Mouse (Mus musculus): ENCODE results near the gene Mat2a. TPM values are rescaled to one million over a fixed set of nuclear protein-coding genes. Genes with fewer than 3 reads are reported as not detected.
"Not testable (repeated sequence)": the region's sequence is repeated elsewhere in the genome, so short reads cannot be mapped to it uniquely, and the experiment has no call there.

Gene Mat2a
- polyA plus RNA-seq, 1 experiment from 2014 or later: 408 TPM

DNA sequence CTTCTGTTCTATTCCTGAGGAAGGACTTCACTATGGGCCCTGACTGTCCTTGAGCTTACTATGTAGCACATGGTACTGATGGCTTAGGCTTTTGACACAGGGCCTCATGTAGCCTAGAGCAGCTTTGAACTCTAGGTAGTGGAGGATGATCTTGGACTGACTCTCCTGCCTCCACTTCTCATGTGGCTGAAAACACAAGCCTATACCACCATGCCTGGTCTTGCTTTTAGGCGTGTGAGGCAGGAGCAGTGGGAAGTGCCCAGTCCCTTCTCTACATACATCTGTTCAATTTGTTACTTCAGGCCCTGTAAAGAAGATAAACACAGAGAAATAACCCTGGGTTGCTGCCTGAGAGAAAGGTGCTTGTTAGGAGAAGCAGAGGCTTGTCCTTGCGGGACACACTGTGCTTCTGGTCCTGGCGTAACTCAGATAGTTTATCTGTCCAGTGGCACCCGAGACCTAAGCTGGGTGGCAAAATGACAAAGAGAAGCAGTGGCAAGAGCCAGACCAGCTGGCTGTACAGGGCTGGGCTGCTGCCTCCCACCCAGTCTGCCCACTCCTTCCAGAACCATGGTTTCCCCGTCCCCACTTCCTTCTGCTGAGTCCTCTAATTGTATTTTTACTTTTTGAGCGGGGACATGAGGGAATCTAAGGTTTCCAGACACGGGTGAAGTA is 14.9 kb upstream of the Mat2a start:
- WGBS: 69% methylated on average over 7 of the region's 7 CpGs
- H3K4me3 ChIP-seq (replicated peaks): no peak overlapping the region
- peaks cover 13% of the 10 kb centered on the region; the same call in 1 of the 2 replicates for H3K4me1 ChIP-seq (replicated peaks)
- no peaks in the 10 kb centered on the region for H3K9me3 ChIP-seq
- H3K27me3 ChIP-seq: no peaks in the 10 kb centered on the region
- no peak for ATAC-seq (ENCODE audit: insufficient number of reproducible peaks, insufficient read depth, low FRiP score, low TSS enrichment, low read depth)
- H3K36me3 ChIP-seq: no peaks in the 10 kb centered on the region
- peak overlapping the region; percentile 56; the same call in 1 of the 2 replicates for H3K27ac ChIP-seq
- H3K4me2 ChIP-seq: no peak overlapping the region
- H3K9ac ChIP-seq (replicated peaks): no peak overlapping the region

DNA sequence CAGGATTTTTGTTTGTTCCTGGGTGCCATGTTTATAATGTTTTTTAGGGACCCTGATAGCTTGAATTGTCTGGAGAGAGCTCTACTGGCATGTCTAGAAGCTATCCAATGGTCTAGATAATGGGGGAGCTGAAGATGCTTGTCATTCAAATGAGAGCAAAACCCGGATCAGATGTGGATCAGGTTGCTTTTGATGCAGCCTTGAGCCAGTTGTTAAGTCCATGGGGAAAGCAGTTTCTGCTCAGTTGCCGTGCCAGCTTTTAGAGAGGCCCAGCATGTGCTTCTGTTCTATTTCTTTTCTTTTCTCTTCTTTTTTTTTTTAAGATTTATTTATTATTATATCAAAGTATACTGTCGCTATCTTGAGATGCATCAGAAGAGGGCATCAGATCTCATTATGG is 14.2 kb upstream of the Mat2a start:
- Histone ChIP-seq H3K36me3 (no peaks in the 10 kb centered on the region), H3K27me3 (no peaks in the 10 kb centered on the region), H3K9ac (replicated peaks) (no peak overlapping the region), H3K4me2 (no peak overlapping the region), H3K27ac (no peak overlapping the region), H3K9me3 (no peaks in the 10 kb centered on the region), H3K4me1 (replicated peaks) (peaks cover 10% of the 10 kb centered on the region; the same call in 1 of the 2 replicates), H3K4me3 (replicated peaks) (no peak overlapping the region)
- no peak for ATAC-seq (ENCODE audit: insufficient number of reproducible peaks, insufficient read depth, low FRiP score, low TSS enrichment, low read depth)
- 88% methylated on average over 3 of the region's 3 CpGs for WGBS

DNA sequence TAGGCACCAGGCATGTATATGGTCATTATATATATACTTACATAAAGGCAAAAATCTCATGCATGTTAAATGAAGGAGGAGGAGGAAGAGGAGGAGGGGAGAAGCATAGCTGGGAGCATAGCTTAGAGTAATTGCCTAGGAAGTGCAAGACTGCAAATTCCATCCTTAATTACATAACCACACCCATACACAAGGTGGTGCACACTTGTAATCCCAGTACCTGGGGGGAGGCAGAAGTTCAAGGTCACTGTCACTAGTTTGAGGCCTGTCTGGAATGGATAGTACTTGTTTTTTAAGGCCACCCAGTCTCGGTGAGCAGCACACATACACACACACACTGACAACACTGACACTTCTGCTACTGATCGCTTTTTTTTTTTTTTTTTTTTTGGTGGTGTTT is 13.0 kb upstream of the Mat2a start:
- Histone ChIP-seq H3K27ac (no peak overlapping the region), H3K36me3 (no peaks in the 10 kb centered on the region), H3K9ac (replicated peaks) (no peak overlapping the region), H3K27me3 (no peaks in the 10 kb centered on the region), H3K4me3 (replicated peaks) (no peak overlapping the region), H3K4me1 (replicated peaks) (peaks cover 10% of the 10 kb centered on the region; the same call in 1 of the 2 replicates), H3K9me3 (no peaks in the 10 kb centered on the region), H3K4me2 (no peak overlapping the region)
- no peak for ATAC-seq (ENCODE audit: insufficient number of reproducible peaks, insufficient read depth, low FRiP score, low TSS enrichment, low read depth)
- 77% methylated on average over 2 of the region's 2 CpGs for WGBS

DNA sequence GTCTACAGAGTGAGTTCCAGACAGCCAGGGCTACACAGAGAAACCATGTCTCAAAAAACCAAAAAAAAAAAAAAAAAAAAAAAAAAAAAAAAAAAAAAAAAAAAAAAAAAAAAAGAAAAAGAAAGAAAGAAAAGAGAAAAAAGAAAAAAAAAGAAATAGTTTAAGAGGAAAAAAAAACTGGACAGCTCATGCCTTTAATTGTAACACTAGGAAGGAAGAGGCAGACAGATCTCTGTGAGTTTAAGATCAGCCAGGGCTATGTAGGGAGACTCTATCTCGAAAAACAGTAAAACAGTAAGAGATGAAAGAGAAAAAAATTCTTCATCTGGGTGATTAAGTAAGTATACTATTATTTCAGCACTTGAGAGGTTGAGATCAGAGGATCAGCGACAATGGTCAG is 12.4 kb upstream of the Mat2a start:
- 78% methylated on average over 2 of the region's 2 CpGs for WGBS
- not testable (repeated sequence) for H3K27ac ChIP-seq

DNA sequence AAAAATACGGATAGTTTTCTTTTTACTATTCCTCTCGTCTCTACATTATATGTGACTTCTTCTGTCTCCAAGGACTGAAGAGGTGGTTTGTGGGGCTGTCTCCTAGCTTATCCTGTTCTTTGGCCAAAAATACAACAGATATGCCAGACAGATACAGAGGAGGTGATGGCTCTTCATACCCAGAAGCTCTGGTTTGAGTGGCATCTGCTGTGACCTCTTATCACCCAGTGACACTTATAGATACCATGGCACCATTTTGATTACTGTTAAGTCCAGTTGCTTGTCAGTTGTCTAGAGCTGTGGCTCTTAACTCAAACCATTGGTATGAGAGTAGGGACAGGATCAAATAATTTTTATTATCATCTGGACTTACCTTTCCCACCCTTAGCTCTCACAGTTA is 8.1 kb upstream of the Mat2a start:
- no peak for ATAC-seq (ENCODE audit: insufficient number of reproducible peaks, insufficient read depth, low FRiP score, low TSS enrichment, low read depth)
- no peaks in the 10 kb centered on the region for H3K36me3 ChIP-seq
- H3K9me3 ChIP-seq: no peaks in the 10 kb centered on the region
- no peak overlapping the region for H3K9ac ChIP-seq (replicated peaks)
- H3K27me3 ChIP-seq: no peaks in the 10 kb centered on the region
- H3K4me1 ChIP-seq (replicated peaks): no peaks in the 10 kb centered on the region
- no peak overlapping the region for H3K4me3 ChIP-seq (replicated peaks)
- H3K27ac ChIP-seq: no peak overlapping the region
- no peak overlapping the region for H3K4me2 ChIP-seq
- 82% methylated on average over 2 of the region's 2 CpGs for WGBS

More for the DNA sequence above, 12.4 kb upstream of the Mat2a start:
- H3K4me2 ChIP-seq; H3K9ac ChIP-seq (replicated peaks); H3K4me3 ChIP-seq (replicated peaks); ATAC-seq (ENCODE audit: insufficient number of reproducible peaks, insufficient read depth, low FRiP score, low TSS enrichment, low read depth); H3K36me3 ChIP-seq; H3K27me3 ChIP-seq; H3K9me3 ChIP-seq: not testable (repeated sequence)
- H3K4me1 ChIP-seq (replicated peaks): peaks cover 10% of the 10 kb centered on the region; the same call in 1 of the 2 replicates

DNA sequence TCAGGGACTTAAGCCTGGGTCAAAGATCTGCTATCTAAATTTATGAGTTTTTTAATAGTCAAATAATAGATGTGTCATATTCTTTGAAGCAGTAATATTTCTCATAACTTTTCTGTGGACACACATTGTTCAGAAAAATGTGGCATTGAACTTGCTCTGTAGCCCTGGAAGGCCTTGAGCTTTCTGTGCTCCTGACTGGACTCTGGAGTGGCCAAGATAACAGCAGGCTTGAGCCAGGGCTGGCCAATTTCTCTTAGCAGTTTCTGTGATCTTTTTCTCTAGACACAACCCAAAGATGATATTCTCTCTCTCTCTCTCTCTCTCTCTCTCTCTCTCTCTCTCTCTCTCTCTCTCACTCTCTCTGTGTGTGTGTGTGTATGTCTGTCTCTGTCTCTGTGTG is 5.7 kb upstream of the Mat2a start:
- no peaks in the 10 kb centered on the region for H3K36me3 ChIP-seq
- no peak overlapping the region for H3K4me3 ChIP-seq (replicated peaks)
- no peak for ATAC-seq (ENCODE audit: insufficient number of reproducible peaks, insufficient read depth, low FRiP score, low TSS enrichment, low read depth)
- H3K9me3 ChIP-seq: no peaks in the 10 kb centered on the region
- H3K4me2 ChIP-seq: no peak overlapping the region
- no peaks in the 10 kb centered on the region for H3K27me3 ChIP-seq
- no peak overlapping the region for H3K9ac ChIP-seq (replicated peaks)
- H3K4me1 ChIP-seq (replicated peaks): peaks cover 11% of the 10 kb centered on the region
- no peak overlapping the region for H3K27ac ChIP-seq

DNA sequence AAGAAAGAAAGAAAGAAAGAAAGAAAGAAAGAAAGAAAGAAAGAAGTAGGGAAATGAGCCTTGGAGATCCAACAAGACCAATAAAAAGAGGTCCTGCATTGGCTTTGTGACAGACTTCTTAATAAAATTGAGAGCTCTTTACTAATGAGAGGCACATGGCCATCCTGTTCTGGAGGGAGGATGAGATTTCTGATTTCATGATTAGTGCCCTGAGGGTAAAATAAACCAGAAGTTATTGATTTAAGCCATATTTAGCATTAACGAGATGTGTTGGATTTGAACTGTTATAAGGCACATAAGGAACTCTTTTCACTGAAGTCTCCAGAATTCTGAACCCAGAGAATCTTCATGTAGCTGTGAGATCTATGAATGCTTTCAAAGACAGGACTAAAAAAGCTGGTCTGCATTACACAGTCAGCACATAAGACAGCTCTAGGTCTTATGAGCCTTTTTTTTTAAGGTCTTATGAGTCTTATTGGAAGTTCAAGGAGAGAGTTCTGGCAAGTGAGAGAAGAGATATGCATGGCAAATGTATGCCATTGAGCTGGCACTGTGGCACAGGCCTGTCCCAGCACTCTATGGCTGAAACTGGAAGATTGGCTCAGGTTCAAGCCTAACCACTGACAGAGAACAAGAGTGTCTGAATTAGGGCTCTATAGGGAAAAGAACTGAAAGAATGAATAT is 3.7 kb upstream of the Mat2a start:
- no peaks in the 10 kb centered on the region for H3K9me3 ChIP-seq
- no peak overlapping the region for H3K9ac ChIP-seq (replicated peaks)
- 0 out of 2 replicates have a peak, but pooled peaks cover 3% of the 10 kb centered on the region for H3K36me3 ChIP-seq
- no peak overlapping the region for H3K4me3 ChIP-seq (replicated peaks)
- H3K4me1 ChIP-seq (replicated peaks): peaks cover 12% of the 10 kb centered on the region
- no peaks in the 10 kb centered on the region for H3K27me3 ChIP-seq
- WGBS: 41% methylated on average over 1 of the region's 1 CpGs
- H3K4me2 ChIP-seq: no peak overlapping the region
- no peak for ATAC-seq (ENCODE audit: insufficient number of reproducible peaks, insufficient read depth, low FRiP score, low TSS enrichment, low read depth)
- no peak overlapping the region for H3K27ac ChIP-seq

DNA sequence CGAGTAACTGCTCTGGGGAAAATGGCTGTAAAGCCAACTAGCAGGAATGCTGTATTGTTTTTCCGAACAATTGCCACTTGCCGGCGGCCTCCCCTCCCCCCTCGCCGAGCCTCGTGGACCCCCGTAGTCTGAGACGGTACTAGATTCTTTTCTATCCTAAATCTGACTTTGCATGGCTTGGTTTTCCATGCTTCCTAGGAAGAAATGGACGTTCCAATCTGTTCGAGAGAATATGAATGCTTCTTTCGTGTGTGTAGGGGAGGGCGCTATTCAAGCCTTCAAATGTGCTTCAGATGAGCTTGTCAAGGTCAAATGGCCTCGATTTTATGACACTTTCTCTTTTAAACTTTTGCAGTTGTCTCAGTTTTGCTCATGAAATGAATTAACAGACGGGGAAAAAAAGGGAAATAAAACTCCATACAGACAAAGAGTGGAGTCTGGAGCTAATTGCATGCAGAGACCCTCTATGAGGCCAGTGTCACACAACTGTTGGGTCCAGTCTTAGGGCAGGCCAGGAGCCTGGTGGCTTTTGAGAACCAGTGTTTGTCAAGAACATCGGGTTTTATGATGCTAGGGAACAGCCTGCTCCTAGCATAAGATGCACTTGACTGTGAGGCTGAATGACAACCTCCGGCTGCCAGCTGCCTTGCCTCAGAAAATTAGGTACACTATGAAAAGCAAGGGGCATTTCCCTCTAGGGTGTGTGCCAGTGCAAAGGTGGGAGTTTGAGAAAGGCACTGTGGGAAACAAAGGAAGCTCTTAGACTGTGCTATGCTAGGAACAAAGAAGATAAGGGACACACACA is 1.0 kb upstream of the Mat2a start:
- Histone ChIP-seq H3K27ac (peak overlapping the region; percentile 99), H3K27me3 (no peaks in the 10 kb centered on the region), H3K36me3 (peaks cover 25% of the 10 kb centered on the region), H3K4me1 (replicated peaks) (peaks cover 27% of the 10 kb centered on the region), H3K4me3 (replicated peaks) (peak overlapping the region; percentile 92), H3K9ac (replicated peaks) (peak overlapping the region; percentile 99), H3K9me3 (no peaks in the 10 kb centered on the region), H3K4me2 (peak overlapping the region; percentile 92)
- WGBS: 9% methylated on average over 17 of the region's 17 CpGs
- no peak for ATAC-seq (ENCODE audit: insufficient number of reproducible peaks, insufficient read depth, low FRiP score, low TSS enrichment, low read depth)

DNA sequence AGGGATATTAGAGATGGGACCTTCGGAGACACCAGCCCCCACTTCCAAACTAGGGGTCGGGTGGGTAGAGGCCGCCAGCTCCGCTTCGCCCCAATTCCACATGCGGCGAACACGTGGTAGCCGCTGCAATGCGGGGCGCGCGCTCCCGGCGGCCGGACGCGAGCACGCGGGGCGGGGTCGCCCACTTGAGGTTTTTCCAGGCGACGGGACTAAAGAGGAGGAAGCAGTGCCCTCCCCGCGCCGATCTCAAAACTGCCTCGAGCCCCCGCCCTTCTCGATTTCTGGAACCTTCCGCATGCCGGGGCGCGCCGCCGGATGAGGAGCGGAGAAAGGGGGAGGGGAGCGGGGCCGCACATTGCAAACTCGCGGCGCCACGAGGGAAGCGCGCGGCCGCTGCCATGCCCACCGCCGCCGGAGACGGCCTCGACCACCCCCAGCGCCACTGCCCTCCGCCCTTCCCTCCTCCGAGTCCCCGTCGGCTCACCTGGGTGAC is 450 bp downstream of the Mat2a start:
- Histone ChIP-seq H3K27ac (peak overlapping the region; percentile 99), H3K36me3 (peaks cover 39% of the 10 kb centered on the region), H3K9ac (replicated peaks) (peak overlapping the region; percentile 99), H3K4me2 (peak overlapping the region; percentile 92), H3K27me3 (no peaks in the 10 kb centered on the region), H3K9me3 (no peaks in the 10 kb centered on the region), H3K4me1 (replicated peaks) (peaks cover 27% of the 10 kb centered on the region), H3K4me3 (replicated peaks) (peak overlapping the region; percentile 92)
- ATAC-seq (ENCODE audit: insufficient number of reproducible peaks, insufficient read depth, low FRiP score, low TSS enrichment, low read depth): peak; percentile 50
- WGBS: 1% methylated on average over 57 of the region's 57 CpGs

DNA sequence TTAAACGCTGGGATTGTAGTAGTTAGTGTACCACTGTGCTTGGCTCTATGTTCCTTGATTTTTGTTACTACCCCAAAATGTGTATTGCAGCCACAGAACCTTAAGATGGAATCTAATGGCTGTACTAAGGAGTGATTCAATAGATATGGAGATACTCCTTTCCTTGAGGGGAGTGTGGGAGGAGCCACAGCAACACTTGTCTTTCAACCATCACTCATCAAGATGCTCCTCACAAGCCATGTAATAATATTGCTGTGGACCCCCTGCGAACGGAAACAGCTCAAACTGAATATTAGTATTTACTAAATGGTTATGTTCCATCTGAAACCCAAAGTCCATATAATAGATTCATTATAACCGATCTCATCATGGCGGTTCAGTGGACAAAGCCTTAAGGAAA is 1.1 kb downstream of the Mat2a start:
- peaks cover 46% of the 10 kb centered on the region for H3K36me3 ChIP-seq
- H3K27ac ChIP-seq: no peak overlapping the region; the same call in 1 of the 2 replicates
- H3K9ac ChIP-seq (replicated peaks): peak overlapping the region; percentile 99
- peak overlapping the region; percentile 92 for H3K4me2 ChIP-seq
- no peaks in the 10 kb centered on the region for H3K9me3 ChIP-seq
- H3K4me1 ChIP-seq (replicated peaks): peaks cover 27% of the 10 kb centered on the region
- H3K4me3 ChIP-seq (replicated peaks): peak overlapping the region; percentile 92
- no peak for ATAC-seq (ENCODE audit: insufficient number of reproducible peaks, insufficient read depth, low FRiP score, low TSS enrichment, low read depth)
- H3K27me3 ChIP-seq: no peaks in the 10 kb centered on the region
- 5% methylated on average over 5 of the region's 5 CpGs for WGBS

DNA sequence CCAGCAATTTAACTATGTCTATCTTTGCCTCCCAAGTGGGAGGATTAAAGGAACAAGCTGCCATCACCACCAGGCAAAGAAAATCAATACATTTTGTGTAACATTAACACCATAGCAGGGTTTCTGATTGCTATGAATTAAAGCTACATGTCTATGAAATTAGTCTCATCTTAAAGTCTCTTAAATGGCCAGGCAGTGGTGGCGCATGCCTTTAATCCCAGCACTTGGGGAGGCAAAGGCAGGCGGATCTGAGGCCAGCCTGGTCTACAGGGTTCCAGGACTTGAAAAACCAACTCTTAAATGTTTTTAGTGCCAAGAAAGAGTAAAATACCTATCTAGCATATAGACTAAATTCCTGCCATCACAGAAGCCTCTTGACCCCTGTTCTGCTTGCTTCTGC is 7.2 kb downstream of the Mat2a start:
- no peak overlapping the region for H3K27ac ChIP-seq
- H3K27me3 ChIP-seq: no peaks in the 10 kb centered on the region
- no peak overlapping the region for H3K4me2 ChIP-seq
- peaks cover 13% of the 10 kb centered on the region for H3K4me1 ChIP-seq (replicated peaks)
- whole genome bisulfite sequencing: 82% methylated on average over 2 of the region's 2 CpGs
- no peak overlapping the region for H3K4me3 ChIP-seq (replicated peaks)
- no peaks in the 10 kb centered on the region for H3K9me3 ChIP-seq
- ATAC-seq (ENCODE audit: insufficient number of reproducible peaks, insufficient read depth, low FRiP score, low TSS enrichment, low read depth): no peak
- no peak overlapping the region for H3K9ac ChIP-seq (replicated peaks)
- H3K36me3 ChIP-seq: peaks cover 93% of the 10 kb centered on the region

Data from limb, embryonic 12.5 days (tissue).